Mouse (Mus musculus) CH12.LX (cell line): ENCODE measurements around the gene Atrnl1. TPM values are rescaled to one million over a fixed set of nuclear protein-coding genes. Genes with fewer than 3 reads are reported as not detected.

ENCODE experiments used
- DNase-seq: peaks from one replicate; pipeline ENCODE4 v3.0.0-alpha.2; 2013; ENCODE audit errors: extremely low read depth
- H3K27ac ChIP-seq: 2 replicates; pipeline ENCODE4 v1.5.1; 2012; ENCODE audit warnings: low read depth, mild to moderate bottlenecking, control low read depth, moderate library complexity; ENCODE audit not compliant: insufficient read depth
- H3K27me3 ChIP-seq: replicated peaks from 2 replicates; pipeline ENCODE3; 2012; ENCODE audit warnings: inconsistent platforms
- H3K36me3 ChIP-seq, 2 experiments: replicated peaks in 1 of 2; 2 replicates each; pipeline versions ENCODE3 to v1.6.1; 2012; ENCODE audit warnings: inconsistent platforms in 1 of 2, low read length in 1 of 2, mild to moderate bottlenecking in 1 of 2, mixed read lengths in 1 of 2, moderate library complexity in 1 of 2; ENCODE audit not compliant: control insufficient read depth in 1 of 2, insufficient read depth in 1 of 2
- H3K4me1 ChIP-seq, 2 experiments: 2 replicates each; pipeline ENCODE4 v1.6.1; 2012; ENCODE audit warnings: inconsistent platforms in 1 of 2, moderate library complexity in 1 of 2; ENCODE audit not compliant: insufficient read depth in 2 of 2, control insufficient read depth in 1 of 2
- H3K4me2 ChIP-seq: 2 replicates; pipeline ENCODE4 v1.6.1; 2012; ENCODE audit warnings: low read depth, mild to moderate bottlenecking, control low read depth; ENCODE audit not compliant: poor library complexity, insufficient read depth, severe bottlenecking
- H3K4me3 ChIP-seq, 3 experiments: fragments of 150-350 bp in 1 of 3; sonication (generic) in 1 of 3; replicated peaks in 1 of 3; 2 replicates each; pipeline versions ENCODE3 to v1.5.1; 2011 to 2012; ENCODE audit warnings: low read depth in 2 of 3, low read length in 2 of 3, mild to moderate bottlenecking in 2 of 3, moderate library complexity in 2 of 3, control low read depth in 1 of 3, improper control_type of control experiment in 1 of 3, inconsistent platforms in 1 of 3, mixed read lengths in 1 of 3; ENCODE audit not compliant: poor library complexity in 1 of 3
- H3K79me2 ChIP-seq: replicated peaks from 2 replicates; pipeline ENCODE4 v1.6.1; 2012; ENCODE audit warnings: mild to moderate bottlenecking, moderate library complexity; ENCODE audit not compliant: control insufficient read depth, poor library complexity, insufficient read depth, severe bottlenecking; ENCODE audit errors: extremely low read depth
- H3K9ac ChIP-seq: 2 replicates; pipeline ENCODE4 v1.6.1; 2012; ENCODE audit warnings: low read depth, mild to moderate bottlenecking, control low read depth, moderate library complexity; ENCODE audit not compliant: insufficient read depth
- H3K9me3 ChIP-seq: replicated peaks from 2 replicates; pipeline ENCODE3; 2012; ENCODE audit warnings: low read length, inconsistent platforms, mixed read lengths
- BHLHE40 ChIP-seq: IDR thresholded peaks from 2 replicates; pipeline ENCODE4 v1.6.1; 2011; ENCODE audit warnings: mild to moderate bottlenecking, low read depth, low read length, improper control_type of control experiment
- CHD2 ChIP-seq: IDR thresholded peaks from 2 replicates; pipeline ENCODE4 v1.6.1; 2011; ENCODE audit warnings: low read length, improper control_type of control experiment
- CTCF ChIP-seq, 2 experiments: IDR thresholded peaks in 1 of 2; conservative IDR thresholded peaks in 1 of 2; 2 replicates each; pipeline ENCODE4 v1.5.1; 2011 to 2012; ENCODE audit warnings: low read depth in 2 of 2, low read length in 2 of 2, improper control_type of control experiment in 1 of 2, inconsistent platforms in 1 of 2, mild to moderate bottlenecking in 1 of 2, moderate library complexity in 1 of 2
- E2F4 ChIP-seq: IDR thresholded peaks from 2 replicates; pipeline ENCODE4 v1.6.1; 2011; ENCODE audit warnings: low read depth, low read length, improper control_type of control experiment; ENCODE audit not compliant: insufficient replicate concordance
- EP300 ChIP-seq: IDR thresholded peaks from 2 replicates; pipeline ENCODE4 v1.6.1; 2011; ENCODE audit warnings: low read length, improper control_type of control experiment
- ETS1 ChIP-seq: conservative IDR thresholded peaks from 2 replicates; pipeline ENCODE4 v1.6.1; 2012; ENCODE audit warnings: low read depth, mild to moderate bottlenecking, inconsistent platforms, low read length, improper control_type of control experiment, moderate library complexity
- GABPA ChIP-seq: IDR thresholded peaks from 2 replicates; pipeline ENCODE4 v1.6.1; 2012; ENCODE audit warnings: low read depth, low read length, improper control_type of control experiment, inconsistent platforms; ENCODE audit not compliant: insufficient replicate concordance
- HCFC1 ChIP-seq: IDR thresholded peaks from 2 replicates; pipeline ENCODE4 v1.6.1; 2012; ENCODE audit warnings: low read depth, mild to moderate bottlenecking, inconsistent platforms, low read length, improper control_type of control experiment
- JUN ChIP-seq: IDR thresholded peaks from 2 replicates; pipeline ENCODE4 v1.6.1; 2011; ENCODE audit warnings: low read depth, mild to moderate bottlenecking, low read length, improper control_type of control experiment, moderate library complexity; ENCODE audit not compliant: insufficient read depth
- JUND ChIP-seq: conservative IDR thresholded peaks from 2 replicates; pipeline ENCODE4 v1.6.1; 2011; ENCODE audit warnings: low read depth, low read length, improper control_type of control experiment
- KAT2A ChIP-seq: IDR thresholded peaks from 2 replicates; pipeline ENCODE4 v1.6.1; 2012; ENCODE audit warnings: low read length, improper control_type of control experiment, inconsistent platforms; ENCODE audit not compliant: insufficient replicate concordance
- MAX ChIP-seq: IDR thresholded peaks from 2 replicates; pipeline ENCODE4 v1.6.1; 2011; ENCODE audit warnings: low read length, improper control_type of control experiment
- MYC ChIP-seq: IDR thresholded peaks from 2 replicates; pipeline ENCODE4 v1.6.1; 2011; ENCODE audit warnings: low read depth, mild to moderate bottlenecking, improper control_type of control experiment, low read length
- NELFE ChIP-seq: IDR thresholded peaks from 2 replicates; pipeline ENCODE4 v1.6.1; 2011; ENCODE audit warnings: low read depth, low read length, improper control_type of control experiment
- RAD21 ChIP-seq: IDR thresholded peaks from 2 replicates; pipeline ENCODE4 v1.6.1; 2011; ENCODE audit warnings: low read depth, mild to moderate bottlenecking, low read length, improper control_type of control experiment, moderate library complexity
- RCOR1 ChIP-seq: conservative IDR thresholded peaks from 2 replicates; pipeline ENCODE4 v1.6.1; 2012; ENCODE audit warnings: low read depth, mild to moderate bottlenecking, inconsistent platforms, low read length, improper control_type of control experiment
- SIN3A ChIP-seq: IDR thresholded peaks from 2 replicates; pipeline ENCODE4 v1.6.1; 2012; ENCODE audit warnings: low read length, improper control_type of control experiment, inconsistent platforms
- TCF12 ChIP-seq: IDR thresholded peaks from 2 replicates; pipeline ENCODE4 v1.6.1; 2014; ENCODE audit warnings: low read depth, mild to moderate bottlenecking, inconsistent platforms, low read length, improper control_type of control experiment
- UBTF ChIP-seq: IDR thresholded peaks from 2 replicates; pipeline ENCODE4 v1.6.1; 2012; ENCODE audit warnings: low read depth, mild to moderate bottlenecking, inconsistent platforms, low read length, improper control_type of control experiment, moderate library complexity
- USF1 ChIP-seq: IDR thresholded peaks from 2 replicates; pipeline ENCODE4 v1.6.1; 2014; ENCODE audit warnings: low read depth, mild to moderate bottlenecking, inconsistent platforms, low read length, improper control_type of control experiment
- USF2 ChIP-seq: conservative IDR thresholded peaks from 2 replicates; pipeline ENCODE4 v1.6.1; 2011; ENCODE audit warnings: low read depth, low read length, improper control_type of control experiment
- ZC3H11A ChIP-seq: IDR thresholded peaks from 2 replicates; pipeline ENCODE4 v1.6.1; 2012; ENCODE audit warnings: low read depth, mild to moderate bottlenecking, inconsistent platforms, low read length, improper control_type of control experiment
- ZKSCAN1 ChIP-seq: IDR thresholded peaks from 2 replicates; pipeline ENCODE4 v1.6.1; 2012; ENCODE audit warnings: low read depth, inconsistent platforms, low read length, improper control_type of control experiment, borderline replicate concordance
- ZMIZ1 ChIP-seq: IDR thresholded peaks from 2 replicates; pipeline ENCODE4 v1.6.1; 2012; ENCODE audit warnings: low read depth, mild to moderate bottlenecking, inconsistent platforms, low read length, improper control_type of control experiment
- ZNF384 ChIP-seq: IDR thresholded peaks from 2 replicates; pipeline ENCODE4 v1.6.1; 2012; ENCODE audit warnings: low read depth, low read length, improper control_type of control experiment, inconsistent platforms
- dilution Hi-C: fragments of 300-500 bp; cut with MboI; formaldehyde crosslinking; loops from 2 replicates; pipeline ENCODE4 v1.14.3; 2020; ENCODE audit warnings: low sequenced_read_pairs; ENCODE audit not compliant: extremely low pct_unique_long_range_greater_than_20kb, extremely low pct_ligation_motif_present
- in situ Hi-C: fragments of 300-500 bp; cut with MboI; formaldehyde crosslinking; loops from 3 replicates; pipeline ENCODE4 v1.14.3; 2019; ENCODE audit warnings: low sequenced_read_pairs, low pct_ligation_motif_present, low pct_unique_long_range_greater_than_20kb, mixed read lengths
- polyA plus RNA-seq: library from polyadenylated mRNA; unstranded; fragments of >175 nt; gene quantifications from 2 replicates; pipeline ENCODE4 v1.2.1, GENCODE M21; 2012; ENCODE audit warnings: low read depth; ENCODE audit not compliant: insufficient read length
- total RNA-seq, 2 experiments: library from RNA; depleted of rRNA; stranded (reverse); fragments of 300-350 nt in 1 of 2; fragments of >200 nt in 1 of 2; gene quantifications; 2 replicates each; pipeline ENCODE4 v1.2.3; 2012 to 2014

Atrnl1 gene
- total and polyA plus RNA-seq, 3 experiments, result 1.9 TPM

GRCm38 (mm10) chr19:57575027-57575426 is 35.8 kb upstream of the Atrnl1 start:
- no peak overlapping the region for H3K27ac ChIP-seq
- in situ Hi-C loops, result no loop called here
- no peak for DNase-seq

GRCm38 (mm10) chr19:57576836-57577235 is 34.0 kb upstream of the Atrnl1 start:
- no peaks in the 10 kb centered on the region for H3K79me2 ChIP-seq
- in situ Hi-C loops, result no loop called here
- TF ChIP-seq JUND (no peak), ZNF384 (no peak), ETS1 (no peak), BHLHE40 (no peak), MYC (no peak), ZC3H11A (no peak), JUN (no peak), MAX (no peak), UBTF (no peak), SIN3A (no peak), KAT2A (no peak), USF2 (no peak), GABPA (no peak)
- TF ChIP-seq, all 38 proteins: peak for 0
- H3K27ac ChIP-seq, result no peak overlapping the region
- dilution Hi-C loops, result no loop called here
- no peak overlapping the region for H3K4me3 ChIP-seq
- H3K9ac ChIP-seq, result no peak overlapping the region
- H3K36me3 ChIP-seq, result no peaks in the 10 kb centered on the region
- H3K9me3 ChIP-seq, result no peaks in the 10 kb centered on the region
- no peak for DNase-seq
- no peaks in the 10 kb centered on the region for H3K27me3 ChIP-seq
- peaks cover 0 to 6% of the 10 kb centered on the region in 2 experiments; a peak in 2 of 4 replicates for H3K4me1 ChIP-seq
- H3K4me2 ChIP-seq, result no peak overlapping the region

More at GRCm38 (mm10) chr19:57575027-57575426, 35.8 kb upstream of the Atrnl1 start:
- Histone ChIP-seq H3K4me1 (peaks cover 0 to 6% of the 10 kb centered on the region in 2 experiments; a peak in 3 of 4 replicates), H3K79me2 (no peaks in the 10 kb centered on the region), H3K9me3 (no peaks in the 10 kb centered on the region), H3K9ac (no peak overlapping the region), H3K4me2 (no peak overlapping the region), H3K36me3 (no peaks in the 10 kb centered on the region), H3K27me3 (no peaks in the 10 kb centered on the region), H3K4me3 (no peak overlapping the region)
- TF ChIP-seq ZKSCAN1 (no peak), ZC3H11A (no peak), MYC (no peak), TCF12 (no peak), NELFE (no peak), RAD21 (no peak), HCFC1 (no peak), USF1 (no peak), RCOR1 (no peak), CHD2 (no peak), UBTF (no peak), SIN3A (no peak), KAT2A (no peak), CTCF (conservative IDR thresholded peaks at IDR 0.05 in 1 of 2, IDR thresholded peaks at IDR 0.05 in 1 of 2; ENCODE audit: low read depth in 2 of 2, low read length in 2 of 2) (no peak), ZMIZ1 (no peak), E2F4 (no peak), EP300 (no peak)
- dilution Hi-C loops, result no loop called here
